Mouse (Mus musculus): ENCODE results near the gene Tex264.

- TF ChIP-seq ZNF384 (IDR thresholded peaks at IDR 0.05; ENCODE audit: low read depth, low read length) (no peak), HCFC1 (IDR thresholded peaks at IDR 0.05; ENCODE audit: borderline replicate concordance, insufficient read depth, low read length) (no peak), CHD2 (IDR thresholded peaks at IDR 0.05; ENCODE audit: low read depth, low read length) (no peak), ZC3H11A (IDR thresholded peaks at IDR 0.05; ENCODE audit: borderline replicate concordance, low read depth, low read length) (no peak), MAFK (IDR thresholded peaks at IDR 0.05; ENCODE audit: insufficient read depth, low read depth, low read length) (no peak)
These were observed 11.9 kb downstream of the Tex264 start for GRCm38 (mm10) chr9:106673860-106674259.

Measured in ES-E14 (cell line).